Mouse (Mus musculus) forebrain, embryonic 14.5 days (tissue): ENCODE measurements around the gene Klk1b8. TPM values are rescaled to one million over a fixed set of nuclear protein-coding genes. Genes with fewer than 3 reads are reported as not detected.
"Not testable (repeated sequence)": the region's sequence is repeated elsewhere in the genome, so short reads cannot be mapped to it uniquely, and the experiment has no call there.

ENCODE experiments used
- ATAC-seq: fragments of 200-750 bp; cut with Nextera tagmentation; 2 replicates; pipeline ENCODE4 v1.8.0; 2017; ENCODE audit warnings: mild to moderate bottlenecking, moderate library complexity
- DNase-seq: peaks from one replicate; pipeline ENCODE4 v3.0.0-alpha.2; 2015; ENCODE audit warnings: low spot score
- H3K27ac ChIP-seq: fragments of 300-500 bp; sonication (generic); 2 replicates; pipeline ENCODE4 v1.5.1; 2014; ENCODE audit warnings: low read depth, mild to moderate bottlenecking, control low read depth, low read length, moderate library complexity
- H3K27me3 ChIP-seq: fragments of 300-500 bp; sonication (generic); replicated peaks from 2 replicates; pipeline ENCODE4 v1.6.1; 2014; ENCODE audit warnings: low read length, control low read depth, mixed read lengths; ENCODE audit not compliant: control insufficient read depth, insufficient read depth
- H3K36me3 ChIP-seq: fragments of 300-500 bp; sonication (generic); 2 replicates; pipeline ENCODE4 v1.6.1; 2014; ENCODE audit warnings: low read length, control low read depth; ENCODE audit not compliant: control insufficient read depth, insufficient read depth
- H3K4me1 ChIP-seq: fragments of 300-500 bp; sonication (generic); 2 replicates; pipeline ENCODE4 v1.6.1; 2014; ENCODE audit warnings: antibody characterized with exemption, low read length, control low read depth; ENCODE audit not compliant: control insufficient read depth, insufficient read depth
- H3K4me2 ChIP-seq: fragments of 300-500 bp; sonication (generic); 2 replicates; pipeline ENCODE4 v1.6.1; 2014; ENCODE audit warnings: mild to moderate bottlenecking, control low read depth, low read length
- H3K4me3 ChIP-seq: fragments of 300-500 bp; sonication (generic); 2 replicates; pipeline ENCODE4 v1.5.1; 2014; ENCODE audit warnings: low read depth, low read length, control low read depth
- H3K9ac ChIP-seq: fragments of 300-500 bp; sonication (generic); 2 replicates; pipeline ENCODE4 v1.6.1; 2014; ENCODE audit warnings: mild to moderate bottlenecking, low read length, control low read depth, moderate library complexity
- H3K9me3 ChIP-seq: fragments of 300-500 bp; sonication (generic); replicated peaks from 2 replicates; pipeline ENCODE4 v1.6.1; 2016; ENCODE audit warnings: low read length, control low read depth, mixed read lengths; ENCODE audit not compliant: control insufficient read depth
- WGBS: fragments of 180-500 bp; shearing (Covaris S2); extraction: QIAGEN DNeasy Blood & Tissue Kit; methylation state at CpG from one replicate; pipeline ENCODE4 v1.1.7; 2014; 5-methylcytosine and 5-hydroxymethylcytosine counted together
- polyA plus RNA-seq: library from polyadenylated mRNA; unstranded; fragments of >200 nt; fragmentation: Nextera tagmentation; extraction: Ambion mirVana; gene quantifications from 2 replicates; pipeline ENCODE4 v1.2.1, GENCODE M21; 2014

Klk1b8 gene
- polyA plus RNA-seq, 1 experiment from 2014 or later, result not detected

GRCm38 (mm10) chr7:43967058-43967457 lies 16.6 kb downstream of the Klk1b8 start:
- H3K27me3 ChIP-seq, result no peaks in the 10 kb centered on the region
- no peak overlapping the region for H3K4me2 ChIP-seq
- no peak overlapping the region for H3K9ac ChIP-seq
- H3K4me1 ChIP-seq, result no peaks in the 10 kb centered on the region
- 85% methylated on average over 3 of the region's 3 CpGs for WGBS
- no peak overlapping the region for H3K27ac ChIP-seq
- no peaks in the 10 kb centered on the region for H3K36me3 ChIP-seq
- H3K4me3 ChIP-seq, result no peak overlapping the region
- H3K9me3 ChIP-seq, result no peaks in the 10 kb centered on the region
- ATAC-seq (no peak), DNase-seq (no peak)

GRCm38 (mm10) chr7:43967612-43968011 lies 17.1 kb downstream of the Klk1b8 start:
- H3K27ac ChIP-seq, result no peak overlapping the region
- no peak overlapping the region for H3K4me3 ChIP-seq
- no peaks in the 10 kb centered on the region for H3K4me1 ChIP-seq
- 88% methylated on average over 2 of the region's 2 CpGs for WGBS
- no peaks in the 10 kb centered on the region for H3K27me3 ChIP-seq
- ATAC-seq (no peak), DNase-seq (no peak)
- H3K36me3 ChIP-seq, result no peaks in the 10 kb centered on the region
- H3K4me2 ChIP-seq, result no peak overlapping the region
- no peak overlapping the region for H3K9ac ChIP-seq
- no peaks in the 10 kb centered on the region for H3K9me3 ChIP-seq

- H3K27ac ChIP-seq, H3K9ac ChIP-seq, H3K9me3 ChIP-seq, H3K27me3 ChIP-seq, H3K4me2 ChIP-seq, H3K4me1 ChIP-seq, DNase-seq, H3K36me3 ChIP-seq, ATAC-seq, H3K4me3 ChIP-seq: not testable (repeated sequence)
- 88% methylated on average over 1 of the region's 1 CpGs for WGBS
Measured at GRCm38 (mm10) chr7:43975761-43976160, 25.3 kb downstream of the Klk1b8 start, which contains the start of gene Klk1b9. Gene Klk1b9 (plus strand): TSS chr7:43976061.

- no peak for DNase-seq
- H3K4me2 ChIP-seq, result no peak overlapping the region
- H3K4me3 ChIP-seq, result no peak overlapping the region
- no peaks in the 10 kb centered on the region for H3K4me1 ChIP-seq
- no peaks in the 10 kb centered on the region for H3K27me3 ChIP-seq
- no peak overlapping the region for H3K9ac ChIP-seq
- H3K36me3 ChIP-seq, result no peaks in the 10 kb centered on the region
- no peak overlapping the region for H3K27ac ChIP-seq
- ATAC-seq, result no peak
- no peaks in the 10 kb centered on the region for H3K9me3 ChIP-seq
Measured at GRCm38 (mm10) chr7:43985657-43986056, 35.2 kb downstream of the Klk1b8 start.

- not testable (repeated sequence) for H3K27ac ChIP-seq, ATAC-seq, H3K4me2 ChIP-seq, H3K36me3 ChIP-seq, H3K4me1 ChIP-seq, H3K27me3 ChIP-seq, DNase-seq, H3K9me3 ChIP-seq, H3K9ac ChIP-seq, H3K4me3 ChIP-seq
- WGBS, result 83% methylated on average over 1 of the region's 1 CpGs
Measured at GRCm38 (mm10) chr7:43994821-43995220, 44.4 kb downstream of the Klk1b8 start.

- WGBS, result 89% methylated on average over 4 of the region's 4 CpGs
- H3K9ac ChIP-seq, DNase-seq, H3K4me1 ChIP-seq, ATAC-seq, H3K4me2 ChIP-seq, H3K36me3 ChIP-seq, H3K4me3 ChIP-seq, H3K27me3 ChIP-seq, H3K27ac ChIP-seq, H3K9me3 ChIP-seq: not testable (repeated sequence)
Measured at GRCm38 (mm10) chr7:43995577-43995976, 45.1 kb downstream of the Klk1b8 start, which contains the start of gene Klk1b11. Gene Klk1b11 (plus strand): TSS chr7:43995877.

Other genes with a start within 250 kb of the Klk1b8 start
- gene Klk13, start 238.1 kb upstream of the Klk1b8 start, polyA plus RNA-seq, result not detected in 2 replicates
- gene Klk12, start 181.8 kb upstream of the Klk1b8 start, polyA plus RNA-seq, result 0.19 TPM in 1 of 2 replicates, not detected in the other
- not detected in 2 replicates for gene Klk11, start 176.1 kb upstream of the Klk1b8 start, polyA plus RNA-seq
- 0.13 TPM in 1 of 2 replicates, not detected in the other for gene Klk10, start 169.6 kb upstream of the Klk1b8 start, polyA plus RNA-seq
- not detected in 2 replicates for gene Klk9, start 158.8 kb upstream of the Klk1b8 start, polyA plus RNA-seq
- 7.1 and 9.6 TPM in 2 replicates for gene Klk8, start 153.1 kb upstream of the Klk1b8 start, polyA plus RNA-seq
- not detected in 2 replicates for gene Klk7, start 139.4 kb upstream of the Klk1b8 start, polyA plus RNA-seq
- not detected in 2 replicates for gene Klk6, start 126.2 kb upstream of the Klk1b8 start, polyA plus RNA-seq
- not detected in 2 replicates for gene Klk5, start 108.7 kb upstream of the Klk1b8 start, polyA plus RNA-seq
- 0.69 and 0.86 TPM in 2 replicates for gene Klk4, start 69.5 kb upstream of the Klk1b8 start, polyA plus RNA-seq
- not detected in 2 replicates for gene Klk15, start 16.9 kb upstream of the Klk1b8 start, polyA plus RNA-seq
- gene Klk1b1, start 16.1 kb downstream of the Klk1b8 start, polyA plus RNA-seq, result not detected in 2 replicates
- gene Klk1b9, start 25.4 kb downstream of the Klk1b8 start, polyA plus RNA-seq, result not detected in 2 replicates
- not detected in 2 replicates for gene Klk1b11, start 45.2 kb downstream of the Klk1b8 start, polyA plus RNA-seq
- not detected in 2 replicates for gene Klk1b26, start 61.5 kb downstream of the Klk1b8 start, polyA plus RNA-seq
- gene Klk1b27, start 101.6 kb downstream of the Klk1b8 start, polyA plus RNA-seq, result not detected in 2 replicates
- not detected in 2 replicates for gene Klk1b21, start 151.7 kb downstream of the Klk1b8 start, polyA plus RNA-seq
- not detected in 2 replicates for gene Klk1b22, start 162.0 kb downstream of the Klk1b8 start, polyA plus RNA-seq
- not detected in 2 replicates for gene Klk1b16, start 186.1 kb downstream of the Klk1b8 start, polyA plus RNA-seq
- not detected in 2 replicates for gene Klk1b24, start 237.6 kb downstream of the Klk1b8 start, polyA plus RNA-seq
- gene Klk1b3, start 247.5 kb downstream of the Klk1b8 start, polyA plus RNA-seq, result not detected in 2 replicates